Comparison of ENCODE assay signal across 17 mouse cellular contexts in genomic region chr17:43172657-43173165, GRCm38 (mm10).
A peak's percentile ranks its signal among the peaks of the same experiment; 100 is the strongest.
DNase-seq lines count a peak whose midpoint lies in the region; ATAC-seq and TF ChIP-seq lines count a peak whose summit lies in the region.
"Had no signal": no experiment of that assay in that cellular context is flagged by ENCODE, and none has a peak within 500 bp of the region (broad histone marks: within the 10 kb centered on the region; RNA-seq: fewer than 3 reads in every experiment).

No protein-coding gene starts in this region.

- H3K9ac ChIP-seq in forebrain, embryonic 16.5 days (replicated peaks; ENCODE audit: low read depth, low read length), result no peak overlapping the region
- H3K9ac ChIP-seq in forebrain, embryonic 12.5 days, result no peak overlapping the region
- H3K9ac ChIP-seq: forebrain, postnatal 0 days; hindbrain, embryonic 13.5 days had no signal

- peak; percentile 36 for DNase-seq in kidney, adult 18-20 months
- DNase-seq in kidney, postnatal 4 days, result no peak
- no peak for DNase-seq in testis, postnatal 10 days (ENCODE audit: low spot score)
- peak; percentile 50 to 66 for DNase-seq in kidney, postnatal 36 days
- no peak for DNase-seq in yolk sac, embryonic 10.5 days (ENCODE audit: low spot score)
- DNase-seq: adrenal gland, postnatal 10 days; cerebellum, adult 11-12 months; cerebellum, adult 9-10 months; cerebellum, postnatal 36 days; forebrain, postnatal 0 days; gastrocnemius, postnatal 14 days; heart, postnatal 10 days had no signal

- TF ChIP-seq POLR2A in testis, adult 2 months (IDR thresholded peaks at IDR 0.05; ENCODE audit: control insufficient read depth, low read depth, low read length), result no peak

- no peaks in the 10 kb centered on the region for H3K36me3 ChIP-seq in forebrain, embryonic 16.5 days (ENCODE audit: control insufficient read depth, insufficient read depth)
- H3K36me3 ChIP-seq in forebrain, embryonic 12.5 days (replicated peaks), result no peaks in the 10 kb centered on the region
- H3K36me3 ChIP-seq in testis, adult 2 months (ENCODE audit: control insufficient read depth, insufficient read depth, low read length), result no peaks in the 10 kb centered on the region
- H3K36me3 ChIP-seq: hindbrain, embryonic 13.5 days had no signal

- WGBS in forebrain, embryonic 16.5 days, result 35% methylated on average over 6 of the region's 6 CpGs
- 58% methylated on average over 6 of the region's 6 CpGs for WGBS in forebrain, embryonic 12.5 days

- no peak overlapping the region for H3K4me3 ChIP-seq in forebrain, embryonic 16.5 days (replicated peaks; ENCODE audit: low read length)
- no peak overlapping the region for H3K4me3 ChIP-seq in forebrain, embryonic 12.5 days (replicated peaks)
- no peak overlapping the region for H3K4me3 ChIP-seq in testis, adult 2 months (ENCODE audit: control insufficient read depth, low read depth, low read length)
- H3K4me3 ChIP-seq: hindbrain, embryonic 13.5 days had no signal

- H3K9me3 ChIP-seq in forebrain, embryonic 16.5 days (ENCODE audit: control insufficient read depth, low read length), result no peaks in the 10 kb centered on the region
- no peaks in the 10 kb centered on the region for H3K9me3 ChIP-seq in forebrain, embryonic 12.5 days
- H3K9me3 ChIP-seq: hindbrain, embryonic 13.5 days had no signal

- TF ChIP-seq CTCF in testis, adult 2 months (IDR thresholded peaks at IDR 0.05; ENCODE audit: control insufficient read depth, insufficient read depth, insufficient replicate concordance, low read depth, low read length), result no peak

- no peak overlapping the region for H3K4me2 ChIP-seq in forebrain, embryonic 16.5 days (ENCODE audit: low read length)
- H3K4me2 ChIP-seq in forebrain, embryonic 12.5 days, result no peak overlapping the region
- H3K4me2 ChIP-seq: hindbrain, embryonic 13.5 days had no signal

- no peaks in the 10 kb centered on the region for H3K27me3 ChIP-seq in forebrain, embryonic 16.5 days (replicated peaks; ENCODE audit: control insufficient read depth, insufficient read depth, low read length)
- no peaks in the 10 kb centered on the region for H3K27me3 ChIP-seq in forebrain, embryonic 12.5 days
- H3K27me3 ChIP-seq in testis, adult 2 months (ENCODE audit: control insufficient read depth, insufficient read depth, low read length), result no peaks in the 10 kb centered on the region
- H3K27me3 ChIP-seq: hindbrain, embryonic 13.5 days had no signal

- ATAC-seq in forebrain, embryonic 16.5 days, result peak; percentile 36; the same call in 1 of the 2 replicates
- ATAC-seq in forebrain, embryonic 12.5 days (ENCODE audit: low FRiP score), result no peak
- ATAC-seq: forebrain, postnatal 0 days; hindbrain, postnatal 0 days had no signal

- no peak overlapping the region for H3K27ac ChIP-seq in forebrain, embryonic 16.5 days (ENCODE audit: low read length)
- H3K27ac ChIP-seq in forebrain, embryonic 12.5 days, result no peak overlapping the region
- peak overlapping the region; percentile 51; the same call in 1 of the 2 replicates for H3K27ac ChIP-seq in testis, adult 2 months (ENCODE audit: control insufficient read depth, insufficient read depth, low read depth, low read length)
- H3K27ac ChIP-seq: hindbrain, embryonic 13.5 days; hindbrain, postnatal 0 days had no signal

- H3K4me1 ChIP-seq in forebrain, embryonic 16.5 days (replicated peaks; ENCODE audit: control insufficient read depth, insufficient read depth, low read length), result no peaks in the 10 kb centered on the region
- no peaks in the 10 kb centered on the region for H3K4me1 ChIP-seq in forebrain, embryonic 12.5 days
- H3K4me1 ChIP-seq in testis, adult 2 months (ENCODE audit: control insufficient read depth, insufficient read depth, low read length), result no peaks in the 10 kb centered on the region
- H3K4me1 ChIP-seq: hindbrain, embryonic 13.5 days had no signal

Comparison
In these comparisons a context has a peak if more than half of its experiments do, and no peak if none do; other contexts are left out.
1. DNase-seq: peak in kidney, adult 18-20 months (single experiment) and kidney, postnatal 36 days (2 of 2); none in kidney, postnatal 4 days (0 of 2), testis, postnatal 10 days (single experiment) and yolk sac, embryonic 10.5 days (single experiment).